Mouse (Mus musculus) frontal cortex, postnatal 14 days (tissue): Measurements from ENCODE around the gene Cdc37l1.

Source experiments
- DNase-seq, 2 experiments: peaks; one replicate each; pipeline ENCODE4 v3.0.0; 2022; ENCODE audit warnings: low spot score in 2 of 2

Gene Cdc37l1

GRCm38 (mm10) chr19:29046961-29047333 is 56.8 kb downstream of the Cdc37l1 start:
- DNase-seq, result no peak

DNA sequence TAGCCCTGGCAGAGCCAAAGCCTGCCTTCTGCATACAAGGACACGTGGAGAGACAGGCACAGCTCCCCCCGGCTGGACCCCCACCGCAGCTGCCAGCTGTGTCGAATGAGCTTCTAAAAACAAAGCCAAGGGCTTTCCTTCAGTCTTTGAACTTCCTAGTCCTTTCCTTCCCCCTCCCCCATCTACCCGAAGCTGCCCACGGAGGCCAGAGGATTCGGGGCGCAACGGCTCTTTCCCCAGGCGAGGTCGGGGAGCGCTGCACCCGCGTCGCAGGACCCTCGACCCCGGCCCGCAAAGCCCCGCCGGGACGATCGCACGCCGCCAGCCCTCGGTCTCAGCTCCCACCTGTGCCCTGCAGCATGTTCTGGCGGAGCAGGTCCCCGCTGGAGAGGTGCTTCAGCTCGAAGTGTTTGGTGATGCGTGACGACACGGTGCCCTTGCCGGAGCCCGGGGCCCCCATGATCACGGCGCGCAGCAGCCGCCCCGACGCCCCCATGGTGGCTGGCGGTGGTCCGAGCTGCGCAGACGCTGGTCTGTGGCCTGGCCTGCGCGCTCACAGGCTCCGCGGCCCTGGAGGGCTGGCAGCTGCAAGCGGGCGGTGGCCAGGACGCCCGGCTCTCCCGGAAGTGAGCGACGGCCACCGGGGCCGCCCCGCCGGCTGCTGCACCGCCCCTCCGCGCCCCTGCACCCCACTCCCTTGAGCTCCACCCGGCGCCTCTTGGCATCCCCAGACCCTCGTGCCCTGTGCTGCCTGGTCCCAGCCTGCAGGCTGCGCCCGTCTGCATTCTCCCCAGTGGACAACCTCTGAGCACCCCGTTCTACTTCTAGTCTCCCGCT is 57.4 kb downstream of the Cdc37l1 start, which contains the start of gene Ak3:
Gene Ak3, minus strand, starts transcription at position 628 of the 837 bp plus-strand sequence.
- DNase-seq, result peak; percentile 48 to 59

- DNase-seq, result no peak
Measured at GRCm38 (mm10) chr19:29049401-29050075, 59.4 kb downstream of the Cdc37l1 start.

- no peak for DNase-seq
Measured at GRCm38 (mm10) chr19:29050186-29050980, 60.2 kb downstream of the Cdc37l1 start.

DNA sequence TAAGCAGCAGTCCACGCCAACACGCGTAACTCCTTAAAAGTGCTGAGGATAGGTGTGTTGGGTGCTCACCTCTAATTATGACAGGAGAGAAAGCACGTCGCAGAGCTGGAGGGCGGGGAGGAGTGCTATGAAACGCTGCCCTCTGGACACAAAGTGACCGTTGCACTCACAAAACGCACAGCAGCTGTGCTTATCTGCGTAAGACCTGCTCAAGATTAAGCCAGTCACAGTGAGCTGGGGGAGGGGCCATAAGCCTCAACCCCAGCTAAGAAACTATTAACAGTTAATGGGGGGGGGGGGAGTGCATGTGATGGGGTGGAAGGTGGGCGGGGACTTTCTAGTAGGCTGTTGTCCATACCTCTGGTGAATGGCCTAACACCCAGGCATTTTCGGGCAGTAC is 62.6 kb downstream of the Cdc37l1 start:
- DNase-seq, result no peak

GRCm38 (mm10) chr19:29054594-29054993 is 64.4 kb downstream of the Cdc37l1 start:
- no peak for DNase-seq

DNA sequence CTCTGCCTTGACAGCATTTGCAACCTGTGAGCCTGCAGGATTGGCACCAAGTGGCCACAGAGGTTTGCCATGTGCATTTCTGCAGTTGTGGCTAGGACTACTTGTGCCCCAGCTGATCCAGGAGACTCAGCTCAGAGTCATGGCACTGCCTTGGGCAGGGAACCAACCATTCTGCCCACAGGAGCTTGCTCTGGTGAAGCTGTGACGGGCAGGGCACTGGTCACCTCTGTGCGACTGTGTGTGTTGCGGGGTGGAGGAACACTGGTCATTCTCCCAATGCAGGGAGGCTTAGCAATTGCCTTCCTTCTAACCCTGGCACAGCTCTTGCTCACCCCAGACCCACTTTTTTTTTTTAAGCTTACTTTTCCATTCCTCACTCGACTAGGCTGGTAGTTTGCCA is 65.3 kb downstream of the Cdc37l1 start:
- DNase-seq, result no peak

GRCm38 (mm10) chr19:29058741-29059140 is 68.6 kb downstream of the Cdc37l1 start:
- DNase-seq, result no peak

DNA sequence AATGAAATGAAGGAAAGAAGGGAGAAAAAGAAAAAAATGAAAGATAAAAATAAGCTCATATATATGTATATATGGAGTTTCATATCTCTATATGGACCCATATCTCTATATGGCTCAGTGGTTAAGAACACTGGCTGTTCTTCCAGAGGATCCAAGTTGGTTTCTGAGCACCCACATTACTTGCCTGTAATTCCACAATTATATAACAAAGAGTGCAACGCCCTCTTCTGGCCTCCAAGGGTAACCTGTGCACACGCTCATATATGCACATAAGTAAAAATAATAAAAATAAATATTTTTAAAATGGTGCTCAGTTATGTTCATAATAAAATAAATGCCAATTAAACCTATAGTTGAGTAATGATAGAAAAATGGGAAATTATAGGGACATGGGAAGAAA is 69.5 kb downstream of the Cdc37l1 start:
- no peak for DNase-seq

DNA sequence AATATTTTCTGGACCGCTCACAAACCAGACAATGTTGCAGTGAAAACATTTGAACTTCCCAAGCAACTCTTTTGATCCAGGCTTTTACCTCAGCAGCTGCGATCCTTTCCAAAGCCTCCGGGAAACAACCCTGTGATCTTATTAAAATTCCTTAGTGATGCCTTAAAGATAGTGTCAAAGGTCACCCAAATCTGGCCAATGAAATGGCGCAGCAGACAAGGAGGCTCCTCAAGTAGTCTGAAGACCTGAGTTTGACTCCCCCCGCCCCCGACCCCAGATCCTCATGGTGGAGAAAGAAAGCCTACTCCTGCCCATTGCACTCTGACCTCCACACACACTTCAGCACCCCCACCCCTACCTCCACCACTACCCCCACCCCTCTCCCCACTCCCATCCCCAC is 70.1 kb downstream of the Cdc37l1 start:
- DNase-seq, result no peak

DNA sequence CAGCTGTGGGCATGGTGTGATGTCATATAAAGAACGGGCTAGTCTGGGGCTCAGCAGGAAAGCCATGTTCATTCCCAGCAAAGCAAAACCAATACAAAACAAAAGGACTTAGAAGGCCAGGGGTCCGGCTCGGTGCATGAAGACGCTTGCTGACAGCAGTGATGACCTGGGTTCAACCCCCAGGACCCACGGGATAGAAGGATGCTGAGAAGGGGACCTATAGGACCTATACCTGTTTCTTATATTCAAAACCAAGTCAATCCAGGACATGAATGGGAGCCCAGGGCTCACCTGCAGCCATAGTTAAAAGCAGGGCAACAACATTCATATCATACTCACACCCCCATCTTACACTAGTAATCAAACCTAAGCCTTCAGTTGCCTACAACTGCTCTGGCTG is 72.9 kb downstream of the Cdc37l1 start:
- DNase-seq, result no peak

DNA sequence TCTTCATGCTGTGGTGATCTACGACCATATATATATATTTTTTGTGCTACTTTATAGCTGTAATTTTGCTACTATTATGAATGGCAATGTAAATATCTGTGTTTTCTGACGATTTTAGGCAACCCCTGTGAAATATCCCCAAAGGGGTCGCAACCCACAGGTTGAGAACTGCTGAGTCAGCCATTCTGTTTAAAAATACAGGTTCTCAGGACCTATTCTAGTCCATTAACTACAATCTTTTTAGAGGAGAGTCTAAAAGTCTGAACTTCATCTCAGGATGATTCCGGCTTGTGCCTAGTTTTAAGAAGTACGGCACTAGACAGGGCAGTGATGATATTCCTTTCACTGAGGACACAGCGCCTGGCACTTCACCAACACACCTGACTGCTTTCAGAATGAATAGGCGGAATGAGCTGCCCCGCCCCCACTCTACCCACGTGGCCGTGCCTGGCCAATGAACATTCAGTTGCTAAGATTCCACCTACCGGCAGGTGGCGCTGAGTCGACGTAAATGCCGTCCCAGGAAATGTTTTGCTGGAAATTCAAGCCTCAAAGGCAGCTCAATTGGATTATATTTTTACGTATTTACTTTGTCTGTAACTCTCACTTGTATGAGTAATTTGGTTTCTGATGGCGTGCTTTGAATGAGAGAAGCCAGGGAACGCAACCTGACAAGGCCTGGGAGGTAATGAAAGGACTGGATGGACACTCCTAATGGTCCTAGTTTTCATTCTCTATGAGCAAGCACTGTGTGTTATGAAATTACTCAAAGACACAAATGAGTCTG is 73.6 kb downstream of the Cdc37l1 start:
- peak; percentile 77 to 88 for DNase-seq

GRCm38 (mm10) chr19:29064451-29065102 is 74.4 kb downstream of the Cdc37l1 start:
- DNase-seq, result no peak

GRCm38 (mm10) chr19:29066981-29067471 is 76.9 kb downstream of the Cdc37l1 start:
- no peak for DNase-seq

DNA sequence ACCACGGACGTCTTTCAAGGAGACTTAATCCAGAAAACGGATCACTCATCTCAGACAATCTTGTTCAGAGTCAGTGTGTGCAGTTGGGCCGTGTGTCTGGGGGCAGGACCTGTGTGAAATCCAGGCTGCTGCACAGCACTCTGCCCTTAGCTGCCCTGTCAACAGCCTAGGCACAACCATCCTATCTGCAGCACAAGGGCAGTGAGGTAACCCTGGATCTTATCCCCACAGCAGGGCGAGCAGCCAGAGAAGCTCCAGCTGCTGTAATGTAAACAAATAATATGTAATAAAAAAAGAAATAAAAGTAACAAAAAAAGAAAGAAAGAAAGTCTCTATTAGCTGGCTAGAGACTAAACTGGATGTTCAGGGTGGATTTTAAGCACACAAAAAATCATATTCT is 79.0 kb downstream of the Cdc37l1 start:
- DNase-seq, result no peak

GRCm38 (mm10) chr19:29074802-29075201 is 84.7 kb downstream of the Cdc37l1 start:
- DNase-seq, result no peak
